41 mouse cellular contexts compared by ENCODE assay signal in the genomic region with DNA sequence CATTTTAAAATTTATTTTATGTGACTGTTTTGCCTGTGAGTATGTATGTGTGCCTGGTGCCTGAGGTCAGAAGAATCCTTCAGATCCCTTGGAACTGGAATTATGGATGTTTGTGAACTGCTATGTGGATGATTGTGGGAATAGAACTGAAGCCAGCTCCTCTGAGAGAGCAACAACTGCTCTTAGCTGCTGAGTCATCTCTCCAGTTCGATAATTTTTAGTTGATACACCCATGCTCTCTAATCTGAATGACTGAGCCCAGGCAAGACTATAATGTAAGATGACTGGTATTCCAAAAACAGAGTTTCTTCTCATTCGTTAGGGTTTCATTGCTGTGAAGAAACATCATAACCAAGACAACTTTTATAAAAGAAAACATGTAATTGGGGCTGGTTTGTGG. TPM values are rescaled to one million over a fixed set of nuclear protein-coding genes. Genes with fewer than 3 reads are reported as not detected.
DNase-seq lines count a peak whose midpoint lies in the region; ATAC-seq and TF ChIP-seq lines count a peak whose summit lies in the region.
"Had no signal": no experiment of that assay in that cellular context is flagged by ENCODE, and none has a peak within 500 bp of the region (broad histone marks: within the 10 kb centered on the region; RNA-seq: fewer than 3 reads in every experiment).

No protein-coding gene starts in this region.

- ATAC-seq in liver, embryonic 11.5 days (replicated peaks; ENCODE audit: low FRiP score), result no peak
- peak; percentile 51 for ATAC-seq in erythroid progenitor cell, adult 5-6 weeks (replicated peaks; ENCODE audit: low FRiP score, poor library complexity, severe bottlenecking)
- ATAC-seq in liver, embryonic 16.5 days (ENCODE audit: low read depth), result 0 out of 2 replicates have a peak, but pooled peaks have one; percentile 19
- no peak for ATAC-seq in monocyte, adult 5-6 weeks (replicated peaks; ENCODE audit: insufficient number of reproducible peaks, low FRiP score, low TSS enrichment, poor library complexity, severe bottlenecking)
- ATAC-seq: forebrain, embryonic 14.5 days; inflammation-experienced regulatory T-cells, adult 6 months; midbrain, embryonic 13.5 days had no signal

- H3K4me3 ChIP-seq in liver, embryonic 11.5 days (ENCODE audit: low read depth, low read length), result no peak overlapping the region
- H3K4me3 ChIP-seq in E14TG2a.4 (replicated peaks; ENCODE audit: low read length), result peak overlapping the region; percentile 90
- H3K4me3 ChIP-seq in liver, embryonic 16.5 days (ENCODE audit: low read depth, low read length), result no peak overlapping the region
- H3K4me3 ChIP-seq: heart, adult 2 months; neural tube, embryonic 15.5 days had no signal

- WGBS in liver, embryonic 11.5 days, result 59% methylated on average over 2 of the region's 2 CpGs
- WGBS in liver, embryonic 16.5 days (ENCODE audit: insufficient replicate concordance), result 34% methylated on average over 2 of the region's 2 CpGs

- no peak overlapping the region for H3K9ac ChIP-seq in liver, embryonic 11.5 days (ENCODE audit: low read depth, low read length)
- H3K9ac ChIP-seq in liver, embryonic 16.5 days (ENCODE audit: low read depth, low read length), result 0 out of 2 replicates have a peak overlapping the region, but pooled peaks have one; percentile 27
- H3K9ac ChIP-seq: stomach, embryonic 15.5 days had no signal

- peak overlapping the region; percentile 99; the same call in 1 of the 2 replicates for H3K27ac ChIP-seq in liver, embryonic 11.5 days (ENCODE audit: low read depth, low read length)
- H3K27ac ChIP-seq in liver, embryonic 16.5 days (ENCODE audit: low read length), result peak overlapping the region; percentile 88

- no peaks in the 10 kb centered on the region for H3K27me3 ChIP-seq in liver, embryonic 11.5 days (replicated peaks; ENCODE audit: control insufficient read depth, insufficient read depth, low read length)
- H3K27me3 ChIP-seq in E14TG2a.4 (ENCODE audit: insufficient read depth, low read length), result no peaks in the 10 kb centered on the region
- no peaks in the 10 kb centered on the region for H3K27me3 ChIP-seq in liver, embryonic 16.5 days (ENCODE audit: control insufficient read depth, insufficient read depth, low read depth, low read length)
- H3K27me3 ChIP-seq: embryonic facial prominence, embryonic 15.5 days; heart, embryonic 12.5 days; kidney, embryonic 15.5 days; lung, embryonic 15.5 days; megakaryocyte, embryonic 14.5 days; midbrain, embryonic 13.5 days; neural tube, embryonic 15.5 days; stomach, embryonic 15.5 days had no signal

- H3K4me1 ChIP-seq in liver, embryonic 11.5 days (replicated peaks; ENCODE audit: control insufficient read depth, insufficient read depth, low read length), result peaks cover 26% of the 10 kb centered on the region
- H3K4me1 ChIP-seq in E14TG2a.4 (replicated peaks; ENCODE audit: low read depth, low read length), result peaks cover 46% of the 10 kb centered on the region
- peaks cover 43% of the 10 kb centered on the region for H3K4me1 ChIP-seq in liver, embryonic 16.5 days (ENCODE audit: control insufficient read depth, low read depth, low read length)

- TF ChIP-seq CTCF in E14TG2a.4 (conservative IDR thresholded peaks at IDR 0.05; ENCODE audit: low read length), result no peak

- peak overlapping the region; percentile 55; the same call in 1 of the 2 replicates for H3K4me2 ChIP-seq in liver, embryonic 11.5 days
- peak overlapping the region; percentile 60 for H3K4me2 ChIP-seq in liver, embryonic 16.5 days (ENCODE audit: low read depth, low read length)

- no peaks in the 10 kb centered on the region for H3K9me3 ChIP-seq in liver, embryonic 11.5 days (ENCODE audit: control insufficient read depth, low read length)
- H3K9me3 ChIP-seq in E14TG2a.4 (ENCODE audit: low read length), result no peaks in the 10 kb centered on the region
- no peaks in the 10 kb centered on the region for H3K9me3 ChIP-seq in liver, embryonic 16.5 days (replicated peaks; ENCODE audit: control insufficient read depth, low read length)
- H3K9me3 ChIP-seq: embryonic facial prominence, embryonic 10.5 days; embryonic facial prominence, embryonic 15.5 days; heart, embryonic 12.5 days; kidney, embryonic 15.5 days; lung, embryonic 15.5 days; midbrain, embryonic 13.5 days; neural tube, embryonic 15.5 days; stomach, embryonic 15.5 days had no signal

- DNase-seq in liver, embryonic 11.5 days (ENCODE audit: low spot score), result no peak
- DNase-seq in liver, result no peak
- no peak for DNase-seq in left cerebral cortex, adult 9 months (ENCODE audit: low spot score in 2 of 2)
- DNase-seq: adrenal gland, adult 8-10 months; cerebellum, adult 8-10 months; cerebellum, postnatal 25 days; gastrocnemius, postnatal 25 days; heart, adult 2 months; heart, postnatal 4 days; kidney, adult 11 months; kidney, postnatal 4 days; left cerebral cortex, postnatal 4 days; lung, postnatal 4 days; retina, postnatal 1 day; right cerebral cortex, postnatal 14 days; thymus, adult 18-20 months; thymus, postnatal 36 days had no signal

- H3K36me3 ChIP-seq in liver, embryonic 11.5 days (ENCODE audit: control insufficient read depth, insufficient read depth, low read length), result no peaks in the 10 kb centered on the region
- no peaks in the 10 kb centered on the region for H3K36me3 ChIP-seq in E14TG2a.4 (ENCODE audit: insufficient read depth, low read length)
- H3K36me3 ChIP-seq in liver, embryonic 16.5 days (ENCODE audit: control insufficient read depth, insufficient read depth), result no peaks in the 10 kb centered on the region
- H3K36me3 ChIP-seq: embryonic facial prominence, embryonic 10.5 days; embryonic facial prominence, embryonic 15.5 days; heart, embryonic 12.5 days; kidney, embryonic 15.5 days; lung, embryonic 15.5 days; midbrain, embryonic 13.5 days; neural tube, embryonic 15.5 days; stomach, embryonic 15.5 days had no signal

RNA-seq across cellular contexts. Expression of a gene that starts 3.6 kb away (rescaled TPM):
- 19.8 and 21.9 TPM in 2 replicates for polyA plus RNA-seq in liver, embryonic 11.5 days (2014; fragmentation: Nextera tagmentation; extraction: Ambion mirVana)
- 2.2 and 4.2 TPM in 2 replicates for total RNA-seq in erythroid progenitor cell, adult 5-6 weeks (2015; ENCODE audit: low replicate concordance)
- 3.9 and 4.8 TPM in 2 replicates for total RNA-seq in erythroid progenitor cell, adult 5-6 weeks (2017; ENCODE audit: low replicate concordance)
- polyA plus RNA-seq in liver, embryonic 16.5 days (2015; fragmentation: Nextera tagmentation; extraction: Ambion mirVana), result 7.4 and 8.9 TPM in 2 replicates
- total RNA-seq in monocyte, adult 5-6 weeks (2017), result 7.1 to 11.0 TPM (median 8.5 TPM) in 3 replicates

RNA-seq across cellular contexts. Expression of a gene that starts 8.7 kb away (rescaled TPM):
- 0.85 TPM in 1 of 2 replicates, not detected in the other for polyA plus RNA-seq in liver, embryonic 11.5 days (2014; fragmentation: Nextera tagmentation; extraction: Ambion mirVana)
- 6.5 TPM in 1 of 2 replicates, not detected in the other for total RNA-seq in erythroid progenitor cell, adult 5-6 weeks (2015; ENCODE audit: low replicate concordance)
- 0.15 TPM in 1 of 2 replicates, not detected in the other for total RNA-seq in erythroid progenitor cell, adult 5-6 weeks (2017; ENCODE audit: low replicate concordance)
- 0.15 and 0.28 TPM in 2 replicates for polyA plus RNA-seq in liver, embryonic 16.5 days (2015; fragmentation: Nextera tagmentation; extraction: Ambion mirVana)
- 0.97 TPM in 1 of 3 replicates, not detected in the others for total RNA-seq in monocyte, adult 5-6 weeks (2017)

RNA-seq across cellular contexts. Expression of a gene that starts 18.1 kb away (rescaled TPM):
- not detected in 2 replicates for polyA plus RNA-seq in liver, embryonic 11.5 days (2014; fragmentation: Nextera tagmentation; extraction: Ambion mirVana)
- not detected in 2 replicates for total RNA-seq in erythroid progenitor cell, adult 5-6 weeks (2015; ENCODE audit: low replicate concordance)
- not detected in 2 replicates for total RNA-seq in erythroid progenitor cell, adult 5-6 weeks (2017; ENCODE audit: low replicate concordance)
- not detected in 2 replicates for polyA plus RNA-seq in liver, embryonic 16.5 days (2015; fragmentation: Nextera tagmentation; extraction: Ambion mirVana)
- total RNA-seq in monocyte, adult 5-6 weeks (2017), result not detected in 3 replicates
- total RNA-seq: adrenal gland, adult 8-10 months; adrenal gland, postnatal 4 days; gastrocnemius, adult 18-20 months; gastrocnemius, postnatal 25 days; heart, adult 2 months; heart, postnatal 4 days; layer of hippocampus, adult 8-10 months; layer of hippocampus, postnatal 25 days; left cerebral cortex, adult 8-10 months; left cerebral cortex, postnatal 4 days had no signal
- polyA plus RNA-seq: embryonic facial prominence, embryonic 10.5 days; forebrain, embryonic 14.5 days; heart, adult 2 months; heart, embryonic 12.5 days; heart, postnatal 0 days; hindbrain, embryonic 14.5 days; inflammation-experienced regulatory T-cells, adult 6 months; kidney, embryonic 15.5 days; limb, embryonic 14.5 days; lung, embryonic 15.5 days; midbrain, embryonic 13.5 days; neural tube, embryonic 15.5 days; small intestine, adult 2 months; stomach, embryonic 15.5 days had no signal

RNA-seq across cellular contexts. Expression of a gene that starts 39.6 kb away (rescaled TPM):
- polyA plus RNA-seq in liver, embryonic 11.5 days (2014; fragmentation: Nextera tagmentation; extraction: Ambion mirVana), result 50.7 and 61.8 TPM in 2 replicates
- total RNA-seq in erythroid progenitor cell, adult 5-6 weeks (2015; ENCODE audit: low replicate concordance), result 6.5 and 20.5 TPM in 2 replicates
- total RNA-seq in erythroid progenitor cell, adult 5-6 weeks (2017; ENCODE audit: low replicate concordance), result 11.6 and 16.2 TPM in 2 replicates
- 12.5 and 14.6 TPM in 2 replicates for polyA plus RNA-seq in liver, embryonic 16.5 days (2015; fragmentation: Nextera tagmentation; extraction: Ambion mirVana)
- total RNA-seq in monocyte, adult 5-6 weeks (2017), result 2.5 to 9.0 TPM (median 3.2 TPM) in 3 replicates

Comparison
In these comparisons a context has a peak if more than half of its experiments do, and no peak if none do; other contexts are left out.
1. ATAC-seq: peak in erythroid progenitor cell, adult 5-6 weeks (single experiment) and liver, embryonic 16.5 days (single experiment); none in liver, embryonic 11.5 days (single experiment) and monocyte, adult 5-6 weeks (single experiment).